Mouse (Mus musculus): ENCODE measurements around the gene Gas2l1. TPM values are rescaled to one million over a fixed set of nuclear protein-coding genes. Genes with fewer than 3 reads are reported as not detected.

The Gas2l1 gene
- total RNA-seq, 2 experiments from 2014 or later: 70.7 to 71.0 TPM

Small RNAs within 50 kb of the gene (microRNA-seq; reads per million reads assigned to microRNA genes)
- 0 reads per million in 2 experiments for gene Gm47296

Other genes with a start within 250 kb of the Gas2l1 start
- 100 to 1,000 TPM; 148 to 156 TPM for gene Nf2, start 215.8 kb downstream of the Gas2l1 start, total RNA-seq (2021)
- 10 to 100 TPM; 83.4 to 91.1 TPM for gene Nipsnap1, start 191.4 kb downstream of the Gas2l1 start, total RNA-seq (2021)
- 10 to 100 TPM; 35.5 to 40.3 TPM for gene Thoc5, start 170.0 kb downstream of the Gas2l1 start, total RNA-seq (2021)
- 10 to 100 TPM; 52.0 to 59.9 TPM for gene Nefh, start 117.3 kb downstream of the Gas2l1 start, total RNA-seq (2021)
- gene Ap1b1, start 78.5 kb downstream of the Gas2l1 start, total RNA-seq (2021): 100 to 1,000 TPM; 140 to 141 TPM
- gene Rasl10a, start 7.2 kb downstream of the Gas2l1 start, total RNA-seq (2021): 10 to 100 TPM; 45.5 to 53.6 TPM
- gene Rhbdd3, start 33.6 kb upstream of the Gas2l1 start, total RNA-seq (2021): 10 to 100 TPM; 21.9 to 28.1 TPM
- gene Ewsr1, start 33.9 kb upstream of the Gas2l1 start, total RNA-seq (2021): 100 to 1,000 TPM; 289 to 305 TPM
- 10 to 100 TPM; 26.1 to 30.4 TPM for gene Emid1, start 86.9 kb upstream of the Gas2l1 start, total RNA-seq (2021)
- 10 to 100 TPM; 10.7 to 11.6 TPM for gene Kremen1, start 196.2 kb upstream of the Gas2l1 start, total RNA-seq (2021)